Mouse (Mus musculus) lung, embryonic 14.5 days (tissue): ENCODE measurements around the gene Gpr55. TPM values are rescaled to one million over a fixed set of nuclear protein-coding genes. Genes with fewer than 3 reads are reported as not detected.
A peak's percentile ranks its signal among the peaks of the same experiment; 100 is the strongest.

ENCODE experiments used
- ATAC-seq: fragments of 200-750 bp; cut with Nextera tagmentation; 2 replicates; pipeline ENCODE4 v1.8.0; 2017; ENCODE audit warnings: mild to moderate bottlenecking, moderate TSS enrichment, moderate library complexity; ENCODE audit not compliant: insufficient read depth
- DNase-seq: peaks from one replicate; pipeline ENCODE4 v3.0.0-alpha.2; 2015
- H3K27ac ChIP-seq: fragments of 300-500 bp; sonication (generic); 2 replicates; pipeline ENCODE4 v1.5.1; 2014; ENCODE audit warnings: low read depth, mild to moderate bottlenecking, moderate library complexity
- H3K27me3 ChIP-seq: fragments of 300-500 bp; sonication (generic); 2 replicates; pipeline ENCODE4 v1.6.1; 2014; ENCODE audit warnings: low read length, control low read depth; ENCODE audit not compliant: insufficient read depth
- H3K36me3 ChIP-seq: fragments of 300-500 bp; sonication (generic); 2 replicates; pipeline ENCODE4 v1.6.1; 2014; ENCODE audit warnings: control low read depth; ENCODE audit not compliant: insufficient read depth
- H3K4me1 ChIP-seq: fragments of 300-500 bp; sonication (generic); 2 replicates; pipeline ENCODE4 v1.6.1; 2014; ENCODE audit warnings: antibody characterized with exemption, control low read depth; ENCODE audit not compliant: insufficient read depth
- H3K4me2 ChIP-seq: fragments of 300-500 bp; sonication (generic); 2 replicates; pipeline ENCODE4 v1.6.1; 2014; ENCODE audit warnings: mild to moderate bottlenecking
- H3K4me3 ChIP-seq: fragments of 300-500 bp; sonication (generic); 2 replicates; pipeline ENCODE4 v1.5.1; 2014; ENCODE audit warnings: low read depth, low read length
- H3K9ac ChIP-seq: fragments of 300-500 bp; sonication (generic); 2 replicates; pipeline ENCODE4 v1.6.1; 2014
- H3K9me3 ChIP-seq: fragments of 300-500 bp; sonication (generic); 2 replicates; pipeline ENCODE4 v1.6.1; 2016; ENCODE audit warnings: low read depth, low read length, control low read depth
- CTCF ChIP-seq: IDR thresholded peaks from 2 replicates; pipeline ENCODE4 v1.5.1; 2016; ENCODE audit warnings: antibody characterized with exemption, low read depth
- WGBS: fragments of 180-500 bp; shearing (Covaris S2); extraction: QIAGEN DNeasy Blood & Tissue Kit; methylation state at CpG from one replicate; pipeline ENCODE4 v1.1.7; 2014; 5-methylcytosine and 5-hydroxymethylcytosine counted together
- polyA plus RNA-seq: library from polyadenylated mRNA; unstranded; fragments of >200 nt; fragmentation: Nextera tagmentation; extraction: Ambion mirVana; gene quantifications from 2 replicates; pipeline ENCODE4 v1.2.1, GENCODE M21; 2014

Gene Gpr55
- polyA plus RNA-seq, result not detected in 2 replicates

DNA sequence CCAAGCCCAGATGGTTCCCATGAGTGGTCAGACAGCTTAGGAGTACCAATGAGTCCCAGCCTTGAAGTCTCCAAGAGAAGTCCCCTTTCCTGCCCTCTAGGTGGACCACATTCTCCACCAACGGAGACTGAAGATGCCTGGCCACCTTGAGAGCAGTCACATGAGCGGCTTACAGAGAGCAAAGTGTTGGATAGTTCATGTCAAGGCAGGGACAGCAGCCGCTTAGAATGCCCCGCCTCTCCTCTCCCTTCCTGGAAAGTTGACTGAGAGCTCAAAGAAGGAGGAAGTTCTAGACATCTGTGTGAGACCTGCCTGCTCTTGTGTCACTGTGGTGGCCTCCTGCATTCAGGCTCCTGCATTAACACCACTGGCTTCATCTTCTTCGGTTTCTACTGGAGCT, at the start of gene Gpr55:
Gene Gpr55, minus strand, starts transcription at position 135 of the 400 bp plus-strand sequence.
- H3K4me1 ChIP-seq, result no peaks in the 10 kb centered on the region
- no peak for TF ChIP-seq CTCF
- H3K9me3 ChIP-seq, result no peaks in the 10 kb centered on the region
- no peak within 1 kb of the TSS for H3K4me3 ChIP-seq
- no peaks in the 10 kb centered on the region for H3K27me3 ChIP-seq
- H3K27ac ChIP-seq, result no peak within 1 kb of the TSS
- no peaks in the 10 kb centered on the region for H3K36me3 ChIP-seq
- ATAC-seq (no peak), DNase-seq (no peak)
- H3K4me2 ChIP-seq, result no peak within 1 kb of the TSS
- WGBS, result 53% methylated on average over 5 of the region's 5 CpGs
- H3K9ac ChIP-seq, result no peak within 1 kb of the TSS

DNA sequence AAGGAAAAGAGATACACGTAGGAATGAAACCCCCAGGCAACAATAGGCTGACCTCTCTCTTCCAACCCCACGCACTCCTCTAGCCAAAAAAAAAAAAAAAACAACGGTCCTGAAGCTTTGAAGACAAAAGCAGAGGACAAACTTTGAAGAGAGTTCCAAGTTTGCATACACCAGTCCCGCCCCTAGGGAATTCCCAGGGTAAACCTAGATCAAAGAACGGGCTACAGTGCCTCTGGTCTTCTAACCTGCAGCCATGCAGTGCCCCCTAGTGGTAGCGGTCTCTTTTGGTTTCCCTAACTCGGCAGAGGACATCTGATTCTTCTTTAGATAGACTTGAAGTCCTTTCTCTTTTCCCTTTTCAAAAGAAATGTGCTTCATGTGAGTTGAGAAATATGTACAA, 47.0 kb upstream of the Gpr55 start:
- Histone ChIP-seq H3K27me3 (no peaks in the 10 kb centered on the region), H3K9ac (no peak overlapping the region), H3K4me1 (no peaks in the 10 kb centered on the region), H3K4me2 (peak overlapping the region; percentile 39; the same call in 1 of the 2 replicates), H3K36me3 (no peaks in the 10 kb centered on the region), H3K4me3 (no peak overlapping the region), H3K27ac (no peak overlapping the region), H3K9me3 (no peaks in the 10 kb centered on the region)
- DNase-seq (peak; percentile 97), ATAC-seq (peak; percentile 82; the same call in 1 of the 2 replicates)
- TF ChIP-seq CTCF, result peak; percentile 94
- 3% methylated on average over 7 of the region's 7 CpGs for WGBS

DNA sequence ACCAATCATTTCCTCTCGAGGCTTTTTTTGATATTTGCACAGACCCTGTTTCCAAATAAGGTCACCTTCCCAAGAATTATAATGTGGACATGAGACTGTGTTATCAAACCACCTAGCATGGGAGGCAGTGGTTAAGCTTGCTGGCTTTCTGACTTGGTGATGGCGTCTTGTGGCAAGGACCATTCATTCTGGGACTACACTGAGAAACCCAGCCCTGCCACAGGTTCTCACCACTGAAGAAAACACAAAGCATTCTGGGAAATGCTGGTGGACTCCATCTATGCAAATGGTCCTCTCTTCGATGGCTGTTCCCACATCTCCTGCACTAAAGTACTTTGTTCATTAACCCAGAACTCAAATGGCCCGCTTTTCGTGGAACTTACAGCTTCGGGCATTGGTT, 45.2 kb upstream of the Gpr55 start:
- Histone ChIP-seq H3K9ac (no peak overlapping the region), H3K36me3 (no peaks in the 10 kb centered on the region), H3K4me3 (no peak overlapping the region), H3K27me3 (no peaks in the 10 kb centered on the region), H3K27ac (no peak overlapping the region), H3K9me3 (no peaks in the 10 kb centered on the region), H3K4me2 (no peak overlapping the region), H3K4me1 (no peaks in the 10 kb centered on the region)
- no peak for TF ChIP-seq CTCF
- no peak for ATAC-seq
- WGBS, result 91% methylated on average over 6 of the region's 6 CpGs
- DNase-seq, result no peak

DNA sequence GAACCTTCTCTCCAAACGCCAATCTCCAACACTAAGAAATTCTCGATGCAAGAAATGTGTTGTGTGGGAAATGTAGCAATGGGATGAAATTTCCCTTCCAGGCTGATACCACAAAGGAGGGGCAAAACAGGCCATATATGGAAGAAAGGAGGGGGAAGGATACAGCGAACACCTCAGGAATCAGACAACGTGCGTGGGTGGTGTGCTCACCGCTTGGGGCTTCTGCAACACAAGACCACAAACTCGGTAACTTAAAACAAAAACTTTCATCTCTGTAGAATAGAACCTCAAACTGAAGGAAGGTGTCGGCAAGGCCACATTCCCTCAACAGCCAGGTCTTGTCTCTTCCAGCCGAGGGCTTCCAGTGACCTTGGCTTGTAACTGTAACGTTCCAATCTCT, 44.7 kb upstream of the Gpr55 start:
- DNase-seq (no peak), ATAC-seq (no peak)
- Histone ChIP-seq H3K4me3 (no peak overlapping the region), H3K4me1 (no peaks in the 10 kb centered on the region), H3K9ac (no peak overlapping the region), H3K9me3 (no peaks in the 10 kb centered on the region), H3K4me2 (no peak overlapping the region), H3K36me3 (no peaks in the 10 kb centered on the region), H3K27me3 (no peaks in the 10 kb centered on the region), H3K27ac (no peak overlapping the region)
- 83% methylated on average over 10 of the region's 10 CpGs for WGBS
- TF ChIP-seq CTCF, result no peak

DNA sequence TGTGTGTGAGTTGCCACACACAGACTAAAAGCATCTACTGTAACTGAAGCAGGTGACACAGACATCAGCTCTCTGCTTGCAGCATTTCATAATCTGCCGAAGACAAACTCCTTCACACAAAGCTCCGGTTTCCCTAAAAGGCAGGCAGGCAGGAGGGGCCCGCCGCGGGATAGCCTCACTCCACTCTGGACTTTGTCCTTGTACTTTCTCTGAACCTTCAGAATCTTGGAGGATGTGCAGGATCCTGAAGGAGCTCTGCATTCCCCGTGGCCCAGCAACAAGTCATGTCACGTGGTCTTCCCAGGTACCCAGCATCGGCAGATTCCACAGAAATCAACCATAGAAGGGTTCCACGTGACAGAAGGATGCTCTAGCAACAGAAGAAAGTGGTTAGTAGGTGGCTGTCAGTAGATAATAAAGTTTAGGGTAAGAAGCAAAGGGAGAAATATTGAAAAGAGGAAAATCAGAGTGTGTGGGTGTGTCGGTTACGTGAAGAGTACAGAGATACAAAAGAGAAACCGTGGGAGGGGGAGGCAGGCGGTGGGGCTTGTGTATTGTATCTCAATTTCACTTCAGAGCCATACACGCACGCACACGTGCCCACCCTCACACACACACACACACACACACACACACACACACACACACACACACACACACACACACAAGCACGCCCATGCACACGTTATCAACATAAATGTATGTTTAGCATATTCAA, 39.2 kb upstream of the Gpr55 start:
- WGBS, result 76% methylated on average over 18 of the region's 18 CpGs
- no peak for ATAC-seq

DNA sequence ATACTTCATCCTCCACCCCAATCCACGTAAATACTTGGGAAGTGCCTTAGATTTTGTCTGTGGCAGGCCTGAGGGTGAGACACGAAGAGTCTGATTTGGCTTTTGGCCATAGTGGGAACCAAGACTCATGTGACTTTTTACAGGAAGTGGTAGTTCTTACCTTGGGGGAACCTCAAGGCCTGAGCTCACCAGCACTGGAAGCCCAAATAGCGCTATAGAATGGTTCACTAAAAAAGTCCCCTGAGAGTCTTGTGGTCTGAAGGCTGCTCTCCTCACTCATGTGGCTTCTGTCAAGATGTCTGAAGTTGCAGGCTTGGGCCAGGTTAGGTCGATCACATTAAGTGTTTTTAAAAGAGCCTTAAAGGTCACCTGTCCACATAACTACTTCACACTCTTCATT, 37.2 kb upstream of the Gpr55 start:
- H3K4me1 ChIP-seq, result no peaks in the 10 kb centered on the region
- no peaks in the 10 kb centered on the region for H3K9me3 ChIP-seq
- DNase-seq (no peak), ATAC-seq (no peak)
- H3K36me3 ChIP-seq, result no peaks in the 10 kb centered on the region
- H3K4me3 ChIP-seq, result no peak overlapping the region
- H3K9ac ChIP-seq, result no peak overlapping the region
- WGBS, result 73% methylated on average over 4 of the region's 4 CpGs
- no peak for TF ChIP-seq CTCF
- H3K4me2 ChIP-seq, result no peak overlapping the region
- H3K27ac ChIP-seq, result no peak overlapping the region
- no peaks in the 10 kb centered on the region for H3K27me3 ChIP-seq

More for the DNA sequence above, 39.2 kb upstream of the Gpr55 start:
- H3K9me3 ChIP-seq, result no peaks in the 10 kb centered on the region
- H3K4me2 ChIP-seq, result no peak overlapping the region
- H3K36me3 ChIP-seq, result no peaks in the 10 kb centered on the region
- H3K9ac ChIP-seq, result no peak overlapping the region
- DNase-seq, result no peak
- no peak overlapping the region for H3K27ac ChIP-seq
- H3K4me3 ChIP-seq, result no peak overlapping the region
- no peak for TF ChIP-seq CTCF
- H3K27me3 ChIP-seq, result no peaks in the 10 kb centered on the region
- H3K4me1 ChIP-seq, result no peaks in the 10 kb centered on the region

DNA sequence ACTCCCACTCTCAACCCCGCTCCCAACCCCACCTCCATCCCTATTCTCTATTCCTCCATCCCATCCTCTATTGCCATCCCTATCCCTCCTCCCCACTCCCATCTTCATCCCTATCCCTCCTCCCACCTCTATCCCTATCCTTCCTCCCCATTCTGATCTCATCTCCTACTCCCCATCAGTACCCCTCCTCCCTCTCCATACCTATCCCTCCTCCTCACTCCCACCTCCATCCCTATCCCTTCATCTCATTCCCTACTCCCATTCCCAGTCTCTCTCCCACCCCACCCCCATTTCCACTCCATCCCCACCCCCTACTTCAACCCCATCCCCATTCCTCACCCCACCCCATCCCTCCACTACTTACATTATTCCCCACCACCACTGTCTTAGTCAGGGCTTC, 36.4 kb upstream of the Gpr55 start:
- Histone ChIP-seq H3K4me2 (no peak overlapping the region), H3K4me3 (no peak overlapping the region), H3K9ac (no peak overlapping the region), H3K4me1 (no peaks in the 10 kb centered on the region), H3K36me3 (no peaks in the 10 kb centered on the region), H3K27me3 (no peaks in the 10 kb centered on the region), H3K9me3 (no peaks in the 10 kb centered on the region), H3K27ac (no peak overlapping the region)
- ATAC-seq, result no peak
- DNase-seq, result no peak
- 95% methylated on average over 1 of the region's 1 CpGs for WGBS
- TF ChIP-seq CTCF, result no peak

DNA sequence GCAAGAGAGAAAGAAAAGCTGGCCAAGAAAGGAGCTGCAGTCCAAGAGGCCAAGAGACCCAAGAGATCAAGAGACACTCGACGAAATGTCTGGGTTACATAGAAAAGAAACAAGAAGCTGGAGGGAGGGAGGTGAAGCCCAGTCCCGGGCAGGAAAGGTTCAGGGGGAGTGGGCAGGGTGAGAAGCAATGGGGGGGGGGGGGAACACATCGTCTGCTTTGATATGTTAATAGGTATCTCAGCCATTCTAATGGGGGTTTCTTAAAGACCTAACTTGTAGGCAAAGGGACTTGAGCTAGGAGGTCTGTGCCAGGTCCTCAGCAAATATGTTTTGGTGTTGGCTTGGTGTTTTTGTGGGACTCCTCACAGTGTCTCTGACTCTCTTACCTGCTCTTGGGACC, 32.7 kb upstream of the Gpr55 start:
- no peak for TF ChIP-seq CTCF
- H3K4me2 ChIP-seq, result no peak overlapping the region
- no peak overlapping the region for H3K27ac ChIP-seq
- no peaks in the 10 kb centered on the region for H3K9me3 ChIP-seq
- H3K4me1 ChIP-seq, result no peaks in the 10 kb centered on the region
- H3K27me3 ChIP-seq, result no peaks in the 10 kb centered on the region
- ATAC-seq (no peak), DNase-seq (no peak)
- no peak overlapping the region for H3K4me3 ChIP-seq
- WGBS, result 66% methylated on average over 4 of the region's 4 CpGs
- H3K36me3 ChIP-seq, result no peaks in the 10 kb centered on the region
- no peak overlapping the region for H3K9ac ChIP-seq
